Mouse (Mus musculus): ENCODE data around the gene Tspan2.

DNA sequence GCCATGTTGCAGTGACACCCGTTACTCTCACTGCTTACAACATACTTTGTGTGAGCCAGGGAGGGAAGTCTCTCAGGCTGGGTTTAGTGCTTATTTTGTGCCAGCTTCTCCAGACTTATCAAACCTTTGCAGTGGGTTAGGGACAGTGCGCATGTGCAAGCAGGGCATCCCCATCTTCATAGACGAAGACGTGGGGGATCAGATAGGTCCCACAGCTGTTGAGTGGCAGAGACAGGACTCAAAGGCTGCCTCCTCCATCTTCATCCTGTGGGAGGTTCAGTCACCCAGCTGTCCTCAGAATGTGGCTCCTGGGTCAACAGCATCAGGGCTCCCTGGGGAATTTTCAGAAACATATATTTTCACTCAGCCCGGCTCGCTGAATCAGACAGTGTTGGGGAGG lies 2.1 kb downstream of the Tspan2 start:
- TF ChIP-seq POLR2A (IDR thresholded peaks at IDR 0.05; ENCODE audit: extremely low read depth, insufficient read depth, low read length) (no peak), CTCF (IDR thresholded peaks at IDR 0.05; ENCODE audit: extremely low read depth, insufficient read depth, low read length) (no peak)

Measured in cortical plate, adult 2 months (tissue).